Mouse (Mus musculus): ENCODE results near the gene Arcn1.

The Arcn1 gene

DNA sequence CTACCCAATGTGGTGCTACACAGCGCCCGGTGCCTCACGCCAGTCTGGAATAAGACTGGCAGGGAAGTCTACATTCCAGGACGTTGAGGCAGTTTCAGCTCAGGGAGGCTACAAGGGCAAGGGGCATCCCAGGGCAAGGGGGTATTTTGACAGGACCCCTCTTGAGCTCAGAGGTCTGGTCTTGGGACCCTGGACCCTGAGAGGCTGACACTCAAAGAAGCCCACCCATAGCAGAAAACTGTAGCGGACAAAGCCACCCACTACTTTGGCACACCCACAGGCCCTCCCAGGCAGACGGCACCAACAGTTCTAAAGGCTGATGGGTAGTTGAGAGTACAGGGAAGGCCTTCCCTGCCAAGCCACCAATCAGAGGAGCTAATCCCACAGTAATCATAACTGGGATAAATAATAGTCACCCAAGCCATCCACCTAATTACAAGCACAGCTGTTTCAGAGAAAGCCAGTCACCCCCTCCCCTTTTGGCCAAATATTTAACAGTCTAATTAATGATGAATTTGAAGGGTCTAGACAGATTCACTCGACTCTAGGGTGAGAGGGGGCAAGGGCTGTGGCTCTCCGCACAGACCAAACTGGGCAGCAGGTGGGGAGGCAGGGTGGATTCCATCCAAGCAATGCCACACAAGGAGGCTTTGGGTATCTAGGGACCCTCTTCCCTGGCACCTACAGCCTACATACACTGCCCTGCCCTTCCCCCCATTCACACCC, 47.9 kb downstream of the Arcn1 start:
- peak; percentile 31 for DNase-seq (ENCODE audit: low spot score)

DNA sequence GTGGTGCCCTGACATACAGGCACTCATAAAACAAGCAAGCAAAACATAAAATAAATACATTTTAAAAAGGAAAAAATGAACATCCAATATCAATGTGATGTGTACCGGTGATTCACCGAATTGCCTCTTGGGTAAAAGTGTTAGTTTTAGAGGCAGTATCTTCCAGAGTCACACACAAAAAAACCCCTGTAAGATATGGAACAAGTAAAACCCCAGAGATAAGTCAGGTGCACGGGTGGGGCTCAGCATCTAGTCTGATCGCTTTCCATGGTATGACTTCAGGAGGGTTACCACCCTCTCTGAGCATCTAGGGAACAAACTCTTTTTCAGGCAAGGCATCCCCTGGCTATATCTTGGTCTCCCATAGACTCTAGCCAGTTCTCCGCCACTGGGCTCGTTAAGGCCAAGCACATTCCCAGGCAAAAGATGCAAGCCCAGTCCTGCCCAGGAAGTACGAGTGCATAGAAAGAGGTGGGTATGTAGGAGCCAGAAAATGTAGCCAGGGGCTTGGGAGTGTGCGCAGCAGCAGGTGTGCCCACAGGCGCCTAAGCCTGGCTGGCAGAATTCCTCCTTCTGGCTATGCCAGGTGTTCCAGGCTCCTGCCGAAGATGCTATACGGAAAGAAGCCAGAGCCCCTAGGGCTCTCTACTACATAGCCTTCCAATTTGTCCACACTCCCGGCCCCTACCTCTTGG, 48.6 kb downstream of the Arcn1 start:
- no peak for DNase-seq (ENCODE audit: low spot score)

DNA sequence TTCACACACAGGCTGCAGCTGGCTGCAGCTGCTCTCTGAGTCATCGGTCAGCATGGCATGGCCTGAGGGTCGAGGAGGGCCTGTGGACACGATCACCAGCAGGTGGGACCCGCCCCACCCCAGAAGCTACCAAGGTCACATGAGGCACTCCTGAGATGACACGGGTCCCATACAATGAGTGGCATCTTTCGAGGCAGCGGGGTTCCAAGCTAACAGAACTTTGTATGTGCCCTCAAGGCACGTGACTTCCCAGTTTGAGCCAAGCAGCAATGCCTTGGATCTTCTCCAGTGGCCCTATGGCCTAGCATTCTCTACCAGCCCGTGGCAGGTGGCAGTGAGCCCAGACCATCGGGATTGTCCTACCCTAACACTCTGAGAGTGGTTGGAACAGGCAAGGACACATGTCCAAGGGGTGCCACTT, 49.8 kb downstream of the Arcn1 start:
- peak; percentile 96 for DNase-seq (ENCODE audit: low spot score)

DNA sequence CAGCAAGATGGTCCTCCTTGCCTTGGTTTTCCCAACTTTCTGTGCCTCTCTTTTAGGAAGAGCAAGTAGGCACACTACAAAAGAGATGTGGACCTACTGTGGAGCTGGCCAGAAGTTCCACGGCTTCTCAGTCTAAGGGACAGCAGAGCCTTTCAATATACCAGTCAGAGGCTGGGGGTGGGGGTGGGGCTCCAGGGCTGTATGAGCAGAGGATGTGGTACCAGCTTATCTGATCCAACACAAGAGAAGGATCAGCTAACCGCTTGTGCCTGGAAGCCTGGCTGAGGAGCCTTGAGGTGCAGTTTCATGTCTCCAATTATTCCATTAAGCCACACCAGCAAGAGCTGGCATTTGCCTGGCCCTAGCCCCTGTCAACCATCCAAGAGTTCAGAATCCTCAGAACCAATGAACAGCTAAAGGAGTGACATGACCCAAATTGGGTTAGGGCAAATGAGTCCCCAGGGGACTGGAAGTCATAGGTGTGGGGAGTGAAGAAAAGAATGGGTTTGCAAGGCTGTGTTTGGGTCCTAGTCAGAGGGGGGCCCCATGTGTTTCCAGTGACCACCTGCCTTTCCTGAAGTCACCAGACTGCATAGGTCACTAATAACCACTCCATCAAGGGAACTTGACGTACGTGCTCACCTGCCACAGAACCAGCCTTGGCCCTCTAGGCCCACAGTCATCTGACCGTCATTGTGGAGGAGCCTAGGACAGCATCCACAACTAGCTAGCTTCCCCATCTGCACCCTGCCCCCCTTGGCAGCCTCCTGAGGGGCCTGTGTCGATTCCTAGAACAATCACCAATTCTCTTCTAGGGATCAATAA, 50.4 kb downstream of the Arcn1 start:
- DNase-seq (ENCODE audit: low spot score), result peak; percentile 54

DNA sequence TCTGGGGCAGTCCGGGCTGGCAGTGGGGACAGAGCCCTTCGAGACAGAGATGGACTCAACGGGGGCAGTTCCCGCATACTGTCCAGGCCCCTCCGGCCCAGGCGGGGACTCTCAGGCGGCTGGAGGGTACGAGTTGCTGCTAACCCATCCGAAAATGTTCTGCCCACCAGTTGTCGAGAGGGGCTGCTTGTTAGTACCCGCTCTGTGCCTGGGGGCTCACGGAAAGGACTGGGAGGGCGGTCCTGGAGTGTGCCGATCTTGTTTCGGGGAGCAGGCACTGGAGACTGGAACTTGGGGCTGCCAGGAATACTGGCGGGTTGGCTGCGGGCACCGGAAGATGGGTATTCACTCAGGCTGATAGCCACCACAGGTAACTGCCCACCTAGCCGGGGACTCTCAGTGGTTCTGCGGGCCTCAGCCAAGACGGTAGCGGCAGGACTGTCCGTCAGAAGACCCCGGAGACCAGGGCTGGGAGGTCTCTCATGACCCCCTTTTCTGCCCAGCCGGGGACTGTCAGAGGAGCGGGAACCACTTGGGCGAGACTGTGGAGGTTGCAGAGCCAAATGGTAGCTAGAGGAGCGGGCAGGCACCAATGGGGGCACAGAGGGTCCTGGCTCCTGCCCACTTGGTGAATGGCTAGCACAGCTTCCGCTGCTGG, 51.8 kb downstream of the Arcn1 start:
- DNase-seq (ENCODE audit: low spot score), result no peak

DNA sequence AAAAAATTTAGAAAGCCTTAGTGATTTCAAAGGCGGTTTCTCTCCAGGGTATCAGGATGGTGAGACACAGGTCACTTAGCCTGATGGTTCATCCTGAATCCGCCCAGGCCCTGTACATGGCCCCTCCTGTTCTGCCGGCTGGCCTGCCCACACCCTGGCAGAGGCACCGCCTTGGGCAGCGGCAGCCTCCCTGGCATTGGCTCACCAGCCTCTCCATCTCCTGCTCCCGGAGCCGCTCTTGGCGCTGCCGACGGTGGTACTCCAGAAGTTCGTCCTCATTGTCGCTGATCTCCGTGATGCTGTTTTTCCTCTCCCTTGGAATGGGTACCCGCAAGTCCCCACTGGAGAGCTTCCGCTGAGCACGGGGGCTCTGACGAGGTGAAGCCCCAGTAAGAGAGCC, 52.5 kb downstream of the Arcn1 start:
- DNase-seq (ENCODE audit: low spot score), result no peak

DNA sequence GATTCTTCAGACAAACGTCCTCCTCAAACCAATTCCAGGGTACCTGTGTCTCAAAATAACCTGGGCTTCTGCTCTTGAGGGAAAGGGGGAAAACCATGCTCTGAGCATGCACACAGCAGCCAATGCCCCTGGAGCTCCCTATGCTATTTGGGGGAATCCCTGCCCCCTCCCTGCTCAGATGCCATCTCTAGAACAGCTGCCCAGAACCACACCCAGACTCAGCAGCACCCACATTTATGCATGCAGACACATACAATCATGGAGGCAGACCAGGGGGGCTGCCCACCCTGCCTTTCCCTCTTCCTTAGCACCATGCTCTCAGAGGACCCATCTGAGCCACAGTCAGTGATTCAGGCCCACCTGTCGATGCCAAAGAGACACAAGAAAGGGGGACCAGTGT, 54.1 kb downstream of the Arcn1 start:
- no peak for DNase-seq (ENCODE audit: low spot score)

DNA sequence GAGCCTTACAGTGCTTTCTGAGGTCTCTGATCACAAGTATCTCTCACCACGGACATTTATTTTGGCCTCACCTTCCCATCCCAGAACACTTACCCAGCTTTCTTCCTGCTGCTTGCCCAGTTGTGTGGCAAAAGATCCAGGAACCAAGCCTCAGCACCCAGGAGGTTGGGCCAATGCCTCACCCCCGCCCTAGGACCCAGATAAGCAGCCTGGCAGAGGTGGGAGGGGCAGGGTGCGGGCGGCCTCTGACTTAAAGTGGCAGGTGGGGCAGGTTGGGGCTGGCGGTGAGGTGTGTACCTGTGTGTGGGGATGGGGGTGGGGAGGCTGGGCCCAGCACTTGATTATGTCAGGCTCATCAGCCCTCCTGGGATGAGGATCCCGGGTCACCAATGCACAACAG, 54.6 kb downstream of the Arcn1 start:
- no peak for DNase-seq (ENCODE audit: low spot score)

DNA sequence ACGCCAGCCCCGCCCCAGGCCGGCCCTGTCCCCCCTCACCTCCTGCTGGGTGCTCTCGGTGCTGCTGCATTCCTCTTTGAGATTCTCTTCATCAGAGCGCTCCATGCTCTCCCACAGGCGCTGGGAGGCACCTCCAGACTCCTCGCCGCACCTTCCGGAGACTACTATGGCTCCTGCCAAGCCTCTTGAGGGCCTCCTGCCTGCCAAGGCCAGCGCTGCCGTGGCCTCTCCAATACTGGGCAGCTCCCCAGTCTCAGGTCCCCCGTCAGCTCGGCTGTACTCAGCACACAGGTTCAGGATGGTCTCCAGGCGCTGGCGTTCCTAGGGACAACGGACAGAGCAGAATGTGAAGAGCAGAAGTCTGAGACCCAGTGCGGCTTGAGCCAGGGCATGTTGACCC, 56.0 kb downstream of the Arcn1 start:
- no peak for DNase-seq (ENCODE audit: low spot score)

DNA sequence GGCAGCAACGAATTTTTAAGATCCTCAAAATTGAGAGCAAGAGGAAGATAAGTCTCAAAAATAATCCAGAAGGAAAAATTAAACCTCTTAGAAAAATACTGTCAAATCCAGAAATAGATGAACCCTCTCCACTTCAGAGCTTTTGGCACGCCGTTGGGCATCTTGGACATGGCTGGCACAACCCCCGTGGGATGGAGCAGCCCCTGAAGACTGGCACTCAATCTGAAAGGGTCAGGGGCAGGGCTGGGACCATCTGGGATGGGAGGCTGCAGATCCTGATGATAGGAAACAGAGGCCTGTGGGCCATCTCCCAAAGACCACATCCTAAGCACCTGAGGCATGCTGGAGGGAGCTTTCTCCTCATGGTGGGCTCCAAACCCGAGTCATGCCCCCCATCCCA, 57.4 kb downstream of the Arcn1 start:
- no peak for DNase-seq (ENCODE audit: low spot score)

DNA sequence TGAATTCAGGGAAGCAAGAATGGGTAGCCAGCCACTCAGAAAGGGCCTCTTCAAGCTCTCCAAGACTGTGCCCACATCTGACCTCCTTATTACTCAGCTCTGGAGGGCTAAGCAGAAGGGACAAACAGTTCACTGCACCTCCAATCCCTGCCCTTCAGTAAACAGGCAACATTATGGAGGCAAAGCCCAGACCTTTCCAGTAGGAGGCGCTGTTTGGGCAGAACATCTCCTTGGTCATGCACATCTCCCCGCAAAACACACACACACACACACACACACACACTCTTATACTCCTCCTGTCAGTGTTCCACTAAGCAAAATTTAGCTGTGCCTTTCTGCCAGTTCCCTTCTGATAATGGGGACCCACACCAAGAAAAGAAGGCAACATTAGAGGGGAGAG, 58.0 kb downstream of the Arcn1 start:
- peak; percentile 60 for DNase-seq (ENCODE audit: low spot score)

DNA sequence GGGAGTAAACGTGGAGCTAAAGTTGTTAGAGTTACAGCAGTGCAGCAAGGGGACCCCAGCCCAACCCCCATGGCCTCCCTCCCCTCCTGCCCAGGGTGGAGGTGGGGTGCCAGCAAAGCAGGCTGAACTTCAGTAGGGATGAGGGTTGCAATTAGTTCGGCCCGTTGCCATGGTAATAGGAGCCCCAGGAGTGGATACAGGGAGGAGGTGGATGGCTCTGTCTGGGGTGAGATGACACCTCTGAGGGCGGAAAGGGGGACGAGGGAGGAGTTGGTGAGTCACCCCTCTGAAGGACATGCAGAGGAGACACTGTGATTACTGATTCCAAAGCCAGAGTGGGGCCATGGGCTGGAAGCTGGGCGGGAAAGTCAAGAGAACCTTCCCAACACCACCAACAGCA, 58.7 kb downstream of the Arcn1 start:
- no peak for DNase-seq (ENCODE audit: low spot score)

DNA sequence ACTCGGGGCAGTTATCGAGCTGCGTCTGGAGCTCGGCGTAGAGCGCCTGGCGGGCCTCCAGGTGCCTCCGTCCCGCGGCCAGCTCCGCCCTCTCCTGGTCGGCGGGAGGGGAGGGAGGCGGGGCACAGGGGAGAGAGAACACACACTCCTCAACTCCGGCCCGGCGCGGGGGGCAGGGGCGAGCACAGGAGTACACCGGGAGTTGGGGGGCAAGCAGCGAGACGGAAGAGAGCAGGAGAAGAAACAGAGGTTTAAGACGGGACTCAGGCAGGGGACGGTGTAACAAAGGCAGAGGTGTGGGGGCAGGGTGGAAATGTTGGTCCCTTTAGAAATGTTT, 59.2 kb downstream of the Arcn1 start:
- DNase-seq (ENCODE audit: low spot score), result no peak

DNA sequence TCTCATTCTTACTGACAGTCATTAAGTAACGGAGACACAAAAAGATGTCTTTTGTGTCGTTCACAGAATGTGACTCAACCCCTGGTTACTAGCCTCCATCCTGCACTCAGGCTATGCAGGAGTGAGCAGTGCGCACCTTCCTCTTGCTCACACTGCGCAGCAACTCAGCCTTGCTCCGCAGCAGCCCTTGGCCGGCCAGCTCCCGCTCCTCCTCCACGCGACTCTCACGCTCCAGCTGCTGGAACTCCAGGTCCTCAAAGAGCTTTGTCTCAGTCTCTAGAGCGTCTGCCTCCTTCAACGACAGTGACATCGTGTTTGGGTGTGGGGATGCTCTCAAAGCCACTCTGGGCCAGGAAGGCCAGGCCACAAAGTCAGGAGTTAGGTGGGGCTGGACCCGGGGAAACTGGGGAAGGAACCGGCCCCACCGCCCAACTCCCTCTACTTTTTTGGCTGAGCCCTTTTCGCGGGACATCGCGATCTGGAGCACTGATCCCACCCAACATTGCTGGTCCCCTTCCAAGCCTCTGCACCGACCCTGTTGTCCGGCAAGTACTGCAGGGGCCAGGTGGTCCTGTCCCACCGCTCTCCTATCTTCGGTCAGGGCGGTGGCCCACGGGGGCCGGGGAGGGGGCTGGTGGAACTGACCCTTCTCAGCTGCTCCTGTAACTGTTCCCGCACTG, 59.8 kb downstream of the Arcn1 start:
- no peak for DNase-seq (ENCODE audit: low spot score)

DNA sequence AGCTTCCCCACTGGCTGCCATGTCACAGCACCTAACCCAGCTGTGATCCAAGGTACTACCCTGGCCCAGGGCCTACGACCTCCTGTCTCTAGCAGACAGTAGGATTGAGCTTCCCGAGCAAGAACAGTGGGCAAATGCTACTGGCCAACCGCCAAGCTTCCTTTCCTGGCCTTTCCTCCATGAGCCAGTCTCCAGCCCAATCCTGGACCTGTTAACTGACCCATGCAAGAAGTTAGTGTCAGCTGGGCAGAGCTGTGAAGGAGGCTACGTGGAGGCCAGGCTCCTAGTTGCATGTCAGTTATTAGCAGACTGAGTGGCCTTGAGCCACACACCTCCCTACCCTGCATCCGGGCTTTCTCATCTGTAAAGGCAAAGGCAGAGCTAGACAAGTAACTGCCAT, 67.9 kb downstream of the Arcn1 start:
- peak; percentile 21 for DNase-seq (ENCODE audit: low spot score)

DNA sequence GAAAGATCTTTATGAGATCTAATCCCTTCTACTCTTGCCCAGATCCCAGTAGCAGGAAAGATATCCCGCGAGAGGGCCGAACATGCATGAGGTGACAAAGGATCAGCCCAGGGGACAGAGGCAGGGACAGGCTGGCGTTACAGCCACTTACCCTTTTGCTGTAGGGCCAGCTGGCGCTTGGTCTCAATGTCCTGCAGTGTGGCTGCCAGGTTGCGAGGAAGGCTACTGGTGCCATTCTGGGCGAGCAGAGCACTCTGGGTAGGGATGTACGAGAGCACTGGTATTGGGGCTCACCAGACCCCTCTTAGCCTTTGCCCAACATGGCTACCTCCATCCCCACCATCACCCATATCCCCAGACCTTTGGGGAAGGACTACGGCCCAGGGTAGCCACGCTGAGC, 68.4 kb downstream of the Arcn1 start:
- DNase-seq (ENCODE audit: low spot score), result no peak

DNA sequence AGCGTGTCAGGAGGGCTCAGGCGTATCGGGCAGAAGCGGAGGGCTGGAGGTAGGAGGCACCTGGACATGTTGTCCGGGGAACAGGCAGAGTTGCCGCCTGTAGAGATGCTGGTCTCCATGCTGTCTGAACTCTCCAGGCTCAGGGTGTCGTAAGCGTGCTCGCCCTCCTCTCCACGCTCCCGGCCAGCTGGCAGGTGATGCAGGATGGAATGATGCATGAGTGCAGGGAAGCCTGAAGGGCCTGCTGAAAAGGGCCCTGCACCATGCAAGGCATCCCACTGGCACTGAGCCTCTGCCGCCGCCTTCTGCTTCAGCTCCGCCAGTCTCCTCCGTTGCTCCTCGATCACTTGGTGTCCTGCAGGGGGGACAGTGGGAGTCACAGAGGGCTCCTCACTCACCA, 69.8 kb downstream of the Arcn1 start:
- DNase-seq (ENCODE audit: low spot score), result no peak

DNA sequence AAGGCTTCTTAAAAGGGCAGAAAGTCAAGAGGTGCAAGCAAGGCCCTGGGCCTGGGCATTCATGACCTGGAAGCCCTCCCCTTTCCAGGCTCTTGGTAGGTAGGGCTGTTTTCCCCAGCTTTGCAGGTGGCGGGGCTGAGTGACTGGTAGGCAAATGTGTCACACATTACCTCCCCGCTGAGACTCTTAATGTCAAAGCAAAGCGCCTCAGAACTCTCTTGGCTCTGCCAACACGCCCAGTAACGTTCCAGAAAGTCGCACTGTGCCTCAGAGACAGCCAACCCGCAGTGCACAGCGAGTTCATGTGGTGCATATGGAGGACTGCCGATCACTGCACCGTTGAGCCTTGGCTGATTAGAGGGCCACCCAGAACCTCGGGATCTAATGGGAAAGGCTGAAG, 74.6 kb downstream of the Arcn1 start:
- no peak for DNase-seq (ENCODE audit: low spot score)

DNA sequence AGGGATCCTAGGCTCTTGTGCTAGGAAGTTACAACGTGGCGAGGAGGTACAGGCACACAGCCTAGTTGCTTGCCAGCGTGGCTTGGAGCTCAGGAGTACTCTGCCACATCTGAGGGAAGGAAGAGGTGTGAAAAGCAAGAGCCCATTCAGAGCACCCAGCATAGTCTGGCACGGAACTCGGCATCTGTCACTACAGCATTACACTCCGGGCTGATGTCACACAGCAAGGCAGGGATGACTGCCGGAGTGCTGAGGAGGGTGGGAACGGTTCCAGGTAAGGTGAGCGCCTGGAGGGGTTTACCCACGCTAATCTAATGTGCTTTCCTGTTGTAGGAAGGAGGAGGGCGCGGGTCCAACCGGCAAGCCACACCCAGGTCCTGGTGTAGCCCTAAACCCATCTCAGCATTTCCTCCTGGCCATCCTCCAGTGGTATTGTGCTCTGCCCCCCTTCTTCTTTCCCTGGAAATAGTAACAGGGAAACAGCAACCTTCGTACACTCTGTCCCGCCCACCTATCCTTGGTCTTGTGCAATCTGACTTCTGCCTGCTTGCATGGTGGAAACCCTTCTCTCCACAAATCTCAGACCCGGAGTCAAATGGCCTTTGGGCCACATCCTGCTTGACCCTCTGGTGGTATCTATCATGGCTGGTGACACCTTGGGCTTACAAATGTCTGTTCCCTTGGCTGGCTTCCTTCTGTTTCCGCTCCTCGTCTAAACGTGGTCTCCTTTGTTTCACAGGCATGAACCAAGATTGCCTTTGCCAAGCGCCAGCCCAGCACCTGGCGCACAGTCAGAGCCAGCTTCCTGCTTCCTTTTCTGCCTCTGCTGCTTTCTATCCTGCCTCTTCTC, 75.7 kb downstream of the Arcn1 start:
- DNase-seq (ENCODE audit: low spot score), result peak; percentile 53
